Mouse (Mus musculus) liver, postnatal 0 days (tissue): ENCODE data around the gene Arsg.

Source experiments
- CTCF ChIP-seq: sonication (generic); IDR thresholded peaks from 2 replicates; pipeline ENCODE4 v1.5.1; 2016; ENCODE audit warnings: antibody characterized with exemption, low read depth
- EP300 ChIP-seq: IDR thresholded peaks from 2 replicates; pipeline ENCODE4 v1.6.1; 2016; ENCODE audit warnings: antibody characterized with exemption, low read depth, mild to moderate bottlenecking

GRCm38 (mm10) chr11:109545265-109545664, 72.1 kb downstream of the Arsg start:
- TF ChIP-seq CTCF: peak; percentile 28
- peak; percentile 71 for TF ChIP-seq EP300
